ENCODE assay signal across 8 mouse cellular contexts in genomic region chr13:53442168-53442980, GRCm38 (mm10). TPM values are rescaled to one million over a fixed set of nuclear protein-coding genes. Genes with fewer than 3 reads are reported as not detected.
A peak's percentile ranks its signal among the peaks of the same experiment; 100 is the strongest.
DNase-seq lines count a peak whose midpoint lies in the region; ATAC-seq and TF ChIP-seq lines count a peak whose summit lies in the region.

No protein-coding gene starts in this region.

- TF ChIP-seq EP300 in lung, postnatal 0 days (IDR thresholded peaks at IDR 0.05): no peak

- H3K4me2 ChIP-seq in lung, postnatal 0 days (replicated peaks; ENCODE audit: low read depth, low read length): no peak overlapping the region
- H3K4me2 ChIP-seq in neural tube, embryonic 15.5 days: peak overlapping the region; percentile 57

- no peak for ATAC-seq in lung, postnatal 0 days
- peak; percentile 55 for ATAC-seq in neural tube, embryonic 15.5 days (ENCODE audit: low FRiP score)
- no peak for ATAC-seq in CD4-positive, CD25-positive, alpha-beta regulatory T cell, adult 4 months
- no peak for ATAC-seq in monocyte, adult 5-6 weeks (replicated peaks; ENCODE audit: insufficient number of reproducible peaks, low FRiP score, low TSS enrichment, poor library complexity, severe bottlenecking)

- peak; percentile 63 for TF ChIP-seq CTCF in lung, postnatal 0 days (IDR thresholded peaks at IDR 0.05)

- H3K27me3 ChIP-seq in lung, postnatal 0 days (replicated peaks; ENCODE audit: insufficient read depth, low read length): no peaks in the 10 kb centered on the region
- H3K27me3 ChIP-seq in hindbrain, embryonic 10.5 days (ENCODE audit: insufficient read depth, poor library complexity, severe bottlenecking): peaks cover 2% of the 10 kb centered on the region; the same call in 1 of the 2 replicates
- no peaks in the 10 kb centered on the region for H3K27me3 ChIP-seq in limb, embryonic 10.5 days (ENCODE audit: low read depth, poor library complexity, severe bottlenecking)
- no peaks in the 10 kb centered on the region for H3K27me3 ChIP-seq in neural tube, embryonic 15.5 days (replicated peaks)

- 32% methylated on average over 25 of the region's 25 CpGs for WGBS in lung, postnatal 0 days
- WGBS in hindbrain, embryonic 10.5 days: 36% methylated on average over 25 of the region's 25 CpGs
- WGBS in limb, embryonic 10.5 days: 38% methylated on average over 25 of the region's 25 CpGs
- 29% methylated on average over 25 of the region's 25 CpGs for WGBS in neural tube, embryonic 15.5 days

- no peaks in the 10 kb centered on the region for H3K9me3 ChIP-seq in lung, postnatal 0 days (ENCODE audit: low read length)
- H3K9me3 ChIP-seq in hindbrain, embryonic 10.5 days: no peaks in the 10 kb centered on the region
- H3K9me3 ChIP-seq in limb, embryonic 10.5 days (replicated peaks): no peaks in the 10 kb centered on the region
- no peaks in the 10 kb centered on the region for H3K9me3 ChIP-seq in neural tube, embryonic 15.5 days (replicated peaks)

- peak; percentile 12 for DNase-seq in lung, postnatal 0 days (ENCODE audit: low spot score)
- DNase-seq in lung, postnatal 14 days: no peak
- DNase-seq in embryo, embryonic 9.5 days (ENCODE audit: extremely low spot score): peak; percentile 59
- DNase-seq in hindbrain, embryonic 10.5 days (ENCODE audit: low spot score): peak; percentile 64
- DNase-seq in limb, embryonic 10.5 days (ENCODE audit: low spot score): peak; percentile 70

- H3K27ac ChIP-seq in lung, postnatal 0 days (ENCODE audit: low read length): no peak overlapping the region
- H3K27ac ChIP-seq in hindbrain, embryonic 10.5 days: peak overlapping the region; percentile 50
- H3K27ac ChIP-seq in limb, embryonic 10.5 days: peak overlapping the region; percentile 5; the same call in 1 of the 2 replicates
- no peak overlapping the region for H3K27ac ChIP-seq in neural tube, embryonic 15.5 days (replicated peaks)

- H3K36me3 ChIP-seq in lung, postnatal 0 days (ENCODE audit: insufficient read depth, low read length): no peaks in the 10 kb centered on the region
- H3K36me3 ChIP-seq in hindbrain, embryonic 10.5 days: no peaks in the 10 kb centered on the region
- H3K36me3 ChIP-seq in limb, embryonic 10.5 days: no peaks in the 10 kb centered on the region
- H3K36me3 ChIP-seq in neural tube, embryonic 15.5 days: no peaks in the 10 kb centered on the region

- H3K4me3 ChIP-seq in lung, postnatal 0 days (ENCODE audit: low read depth, low read length): no peak overlapping the region
- H3K4me3 ChIP-seq in hindbrain, embryonic 10.5 days: peak overlapping the region; percentile 39
- H3K4me3 ChIP-seq in limb, embryonic 10.5 days: peak overlapping the region; percentile 38
- peak overlapping the region; percentile 26 for H3K4me3 ChIP-seq in neural tube, embryonic 15.5 days (replicated peaks)

- no peak overlapping the region for H3K9ac ChIP-seq in lung, postnatal 0 days (replicated peaks; ENCODE audit: low read depth)
- no peak overlapping the region for H3K9ac ChIP-seq in neural tube, embryonic 15.5 days (replicated peaks)

- no peaks in the 10 kb centered on the region for H3K4me1 ChIP-seq in lung, postnatal 0 days (ENCODE audit: insufficient read depth, low read depth, low read length)
- H3K4me1 ChIP-seq in hindbrain, embryonic 10.5 days (replicated peaks): peaks cover 13% of the 10 kb centered on the region
- peaks cover 13% of the 10 kb centered on the region for H3K4me1 ChIP-seq in limb, embryonic 10.5 days
- H3K4me1 ChIP-seq in neural tube, embryonic 15.5 days: peaks cover 7% of the 10 kb centered on the region

RNA-seq across cellular contexts. Expression of gene Msx2, which starts 30.5 kb away (rescaled TPM):
- 0.07 and 0.12 TPM in 2 replicates for polyA plus RNA-seq in lung, postnatal 0 days (2015; fragmentation: Nextera tagmentation; extraction: Ambion mirVana)
- 45.5 and 57.9 TPM in 2 replicates for polyA plus RNA-seq in hindbrain, embryonic 10.5 days (2016; fragmentation: Nextera tagmentation; extraction: Ambion mirVana)
- 32.2 and 42.0 TPM in 2 replicates for polyA plus RNA-seq in limb, embryonic 10.5 days (2016; fragmentation: Nextera tagmentation; extraction: Ambion mirVana)
- 0.82 and 0.88 TPM in 2 replicates for polyA plus RNA-seq in neural tube, embryonic 15.5 days (2015; fragmentation: Nextera tagmentation; extraction: Ambion mirVana)
- not detected for polyA plus RNA-seq in CD4-positive, CD25-positive, alpha-beta regulatory T cell, adult 4 months (2017; shearing (Covaris generic))
- total RNA-seq in monocyte, adult 5-6 weeks (2017): not detected in 3 replicates

Comparison
In these comparisons a context has a peak if more than half of its experiments do, and no peak if none do; other contexts are left out.
1. H3K27ac ChIP-seq: peak in hindbrain, embryonic 10.5 days (single experiment) and limb, embryonic 10.5 days (single experiment); none in lung, postnatal 0 days (single experiment) and neural tube, embryonic 15.5 days (single experiment).
2. RNA of gene Msx2, which starts 30.5 kb away (polyA plus RNA-seq): 45.5 to 57.9 TPM in hindbrain, embryonic 10.5 days and 32.2 to 42.0 TPM in limb, embryonic 10.5 days; 0.82 to 0.88 TPM in neural tube, embryonic 15.5 days, 0.07 to 0.12 TPM in lung, postnatal 0 days and not detected in CD4-positive, CD25-positive, alpha-beta regulatory T cell, adult 4 months; every median in the first group is over 10 times any median in the second.